Mouse (Mus musculus) thymus, adult 2 months (tissue): ENCODE data around the gene D1Ertd622e.

Experiments used
- CTCF ChIP-seq: fragments of 200-500 bp; IDR thresholded peaks from 2 replicates; pipeline ENCODE4 v1.5.1; 2012; ENCODE audit warnings: mild to moderate bottlenecking, control low read depth, low read length, moderate library complexity, borderline replicate concordance; ENCODE audit not compliant: control insufficient read depth, poor library complexity, insufficient read depth; ENCODE audit errors: extremely low read depth
- POLR2A ChIP-seq: fragments of 200-500 bp; IDR thresholded peaks from 2 replicates; pipeline ENCODE4 v1.6.1; 2012; ENCODE audit warnings: mild to moderate bottlenecking, low read length, control low read depth, moderate library complexity; ENCODE audit not compliant: control insufficient read depth, poor library complexity, insufficient read depth; ENCODE audit errors: extremely low read depth

DNA sequence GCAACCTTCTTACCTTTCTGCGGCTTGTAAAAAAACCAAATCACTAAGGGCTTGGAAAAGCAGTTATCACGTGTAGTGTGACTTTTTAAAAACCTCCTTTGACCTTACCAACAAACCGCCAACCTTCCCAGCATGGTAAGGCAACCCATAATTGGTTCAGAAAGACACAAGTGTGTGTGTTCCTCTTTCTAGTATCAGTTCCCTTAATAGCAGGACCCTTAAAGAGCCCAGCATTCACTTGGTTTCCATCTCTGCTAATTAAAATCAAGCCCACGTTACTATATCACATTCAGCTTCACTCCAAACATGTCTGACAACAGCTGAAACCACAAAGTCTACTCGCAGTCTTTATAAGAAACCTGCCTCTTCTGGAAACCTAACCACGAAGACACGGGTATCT lies 2.5 kb downstream of the D1Ertd622e start:
- TF ChIP-seq POLR2A (no peak), CTCF (no peak)
